Mouse (Mus musculus): ENCODE measurements around the gene Myo10.

Gene Myo10

GRCm38 (mm10) chr15:25828464-25828863 lies 206.1 kb downstream of the Myo10 start:
- intact Hi-C loops (cut with DNase I): no loop called here

DNA sequence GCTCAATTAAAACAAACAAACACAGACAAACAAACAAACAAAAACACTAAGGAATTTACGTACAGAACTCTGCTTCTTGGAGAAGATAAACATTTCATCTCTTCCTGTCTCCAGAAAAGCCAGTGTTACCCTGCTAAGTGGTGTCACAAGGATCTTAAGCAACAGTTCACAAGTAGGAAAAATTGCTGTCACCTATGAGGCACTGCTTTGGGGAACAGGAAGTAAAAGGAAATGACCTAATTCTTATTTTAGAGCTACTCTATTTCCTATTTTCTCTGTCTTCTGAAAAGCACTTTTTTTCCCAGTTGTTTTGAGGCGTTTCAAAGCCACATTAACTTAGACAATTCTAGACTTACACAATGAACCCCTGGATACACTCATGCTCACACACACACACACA lies 208.1 kb downstream of the Myo10 start:
- intact Hi-C loops (cut with DNase I): no loop called here

DNA sequence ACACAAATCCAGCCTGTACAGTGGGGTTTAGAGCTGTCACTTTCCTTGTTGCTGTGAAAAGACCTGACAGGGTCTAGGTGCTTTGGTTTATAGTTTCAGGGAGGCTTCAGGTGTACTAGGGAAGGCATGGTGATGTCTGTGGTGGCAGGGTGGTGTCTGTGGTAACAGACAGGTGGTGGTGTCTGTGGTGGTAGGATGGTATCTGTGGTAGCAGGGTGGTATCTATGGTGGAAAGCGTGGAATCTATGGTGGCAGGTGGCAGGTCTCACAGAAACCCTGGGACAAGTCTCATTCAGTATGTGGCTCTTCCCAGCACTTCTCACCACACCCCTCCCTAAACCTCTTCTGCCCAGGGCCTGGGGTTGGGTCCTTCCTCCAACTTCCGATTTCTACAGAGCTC lies 212.0 kb downstream of the Myo10 start:
- intact Hi-C loops (cut with DNase I): no loop called here

DNA sequence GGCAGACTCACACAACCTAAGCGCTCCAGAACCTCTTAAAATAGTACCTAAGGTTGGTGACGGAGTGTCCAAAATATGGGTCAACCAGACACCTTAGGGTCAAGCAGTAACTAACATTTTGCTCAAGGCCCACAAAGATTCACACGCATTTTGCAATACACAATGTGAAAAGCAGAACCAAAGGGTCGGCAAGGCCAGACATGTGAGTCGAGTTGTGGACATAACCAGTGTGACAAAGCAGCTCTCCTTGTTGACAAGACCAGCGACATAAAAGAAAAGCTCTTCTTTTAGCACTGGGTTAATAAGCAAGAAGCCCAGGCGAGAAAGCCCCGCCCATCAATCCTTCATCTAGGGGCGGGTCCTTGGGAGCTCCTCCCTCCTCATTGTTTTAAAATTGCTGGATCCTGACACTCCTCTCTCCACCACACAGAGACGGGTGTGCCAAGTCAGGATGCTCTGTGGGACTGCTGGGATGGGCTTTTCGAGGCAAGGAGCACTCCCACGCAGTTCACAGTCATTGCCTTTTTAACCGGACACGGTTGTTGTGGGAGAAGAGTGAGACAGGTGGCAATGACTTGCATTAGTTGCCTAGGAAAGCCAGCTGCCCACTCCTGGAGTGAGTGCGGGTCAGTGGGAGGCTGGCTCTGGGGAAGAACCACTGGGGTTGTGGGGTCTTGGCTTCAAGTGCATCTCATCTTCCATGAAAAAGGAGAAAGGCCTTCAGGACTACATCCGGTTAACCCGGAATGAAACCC lies 212.8 kb downstream of the Myo10 start:
- intact Hi-C loops (cut with DNase I): no loop called here

DNA sequence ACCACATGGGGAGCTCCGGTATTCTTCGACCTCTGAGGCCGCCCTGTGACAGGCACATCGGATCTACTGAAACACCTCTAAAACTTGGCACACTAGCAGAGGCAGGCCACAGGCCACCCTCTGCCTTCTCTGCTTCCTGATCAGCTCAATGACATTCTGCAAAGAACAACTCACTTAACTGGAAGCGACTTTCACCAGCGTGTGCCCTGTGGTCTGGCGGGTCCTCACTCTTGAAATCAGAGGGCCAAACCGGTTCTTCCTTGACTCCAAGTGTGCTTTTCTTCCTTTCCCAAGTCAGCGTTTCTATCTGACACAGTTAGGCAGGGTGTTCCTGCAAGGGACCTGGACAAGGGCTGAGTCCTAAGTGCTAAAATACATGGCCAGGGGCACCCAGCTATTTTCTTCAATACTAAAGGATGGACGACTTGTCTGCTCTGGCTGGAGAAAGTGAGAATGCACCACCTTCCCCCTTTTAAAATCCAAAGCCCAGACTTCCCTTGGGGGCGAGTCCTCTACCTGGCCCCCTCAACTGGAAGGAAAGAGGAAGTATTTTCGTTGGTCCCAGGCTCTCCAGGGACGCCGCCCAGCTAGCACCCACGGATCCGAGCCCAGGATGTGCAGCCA lies 220.2 kb downstream of the Myo10 start:
- intact Hi-C loops (cut with DNase I): no loop called here

GRCm38 (mm10) chr15:25843086-25843991 lies 221.0 kb downstream of the Myo10 start, which contains the start of gene Retreg1:
Gene Retreg1 (plus strand): TSS chr15:25843180.
- intact Hi-C loops (cut with DNase I): no loop called here

GRCm38 (mm10) chr15:25844013-25844570 lies 221.8 kb downstream of the Myo10 start:
- intact Hi-C loops (cut with DNase I): no loop called here

DNA sequence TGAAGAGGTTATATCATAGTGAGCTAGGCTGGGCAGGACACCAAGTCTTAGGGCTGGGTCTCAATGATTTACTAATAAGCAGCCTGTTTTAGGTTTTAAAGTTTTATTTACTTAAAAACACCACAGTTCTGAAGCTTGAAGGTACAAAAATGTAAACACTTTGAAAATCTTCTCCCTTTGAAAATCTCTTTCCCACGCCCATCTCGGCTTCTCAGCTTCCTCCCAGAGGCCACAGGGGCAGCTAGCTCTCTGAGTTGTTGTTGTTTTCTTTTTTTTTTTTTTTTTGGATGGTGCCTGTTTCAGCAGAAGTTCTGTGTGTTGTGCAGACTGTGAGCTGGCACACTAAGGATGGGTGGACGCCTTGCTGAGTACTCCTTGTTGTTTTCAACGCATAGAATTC lies 222.4 kb downstream of the Myo10 start:
- intact Hi-C loops (cut with DNase I): no loop called here

DNA sequence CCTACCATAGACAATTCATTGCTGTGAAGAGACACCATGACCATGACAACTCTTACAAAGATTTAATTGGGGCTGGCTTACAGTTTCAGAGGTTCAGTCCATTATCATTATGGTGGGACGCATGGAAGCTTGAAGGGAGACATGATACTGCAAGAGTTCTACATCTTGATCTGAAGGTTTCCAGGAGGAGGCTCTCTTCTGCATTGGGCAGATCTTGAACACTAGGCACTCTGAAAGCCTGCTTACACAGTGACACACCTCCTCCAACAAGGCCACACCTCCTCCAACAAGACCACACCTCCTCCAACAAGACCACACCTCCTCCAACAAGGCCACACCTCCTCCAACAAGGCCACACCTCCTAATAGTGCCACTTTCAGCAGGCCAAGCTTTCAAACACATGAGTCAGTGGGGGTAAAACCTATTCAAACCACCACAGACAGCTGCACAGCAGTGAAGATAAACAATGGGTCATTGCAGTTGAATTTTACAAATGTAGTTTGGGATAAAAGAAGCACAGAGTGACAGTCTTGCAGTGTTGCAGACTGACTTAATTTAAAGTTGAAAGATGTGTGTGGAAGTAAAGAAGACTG lies 225.3 kb downstream of the Myo10 start:
- intact Hi-C loops (cut with DNase I): no loop called here

DNA sequence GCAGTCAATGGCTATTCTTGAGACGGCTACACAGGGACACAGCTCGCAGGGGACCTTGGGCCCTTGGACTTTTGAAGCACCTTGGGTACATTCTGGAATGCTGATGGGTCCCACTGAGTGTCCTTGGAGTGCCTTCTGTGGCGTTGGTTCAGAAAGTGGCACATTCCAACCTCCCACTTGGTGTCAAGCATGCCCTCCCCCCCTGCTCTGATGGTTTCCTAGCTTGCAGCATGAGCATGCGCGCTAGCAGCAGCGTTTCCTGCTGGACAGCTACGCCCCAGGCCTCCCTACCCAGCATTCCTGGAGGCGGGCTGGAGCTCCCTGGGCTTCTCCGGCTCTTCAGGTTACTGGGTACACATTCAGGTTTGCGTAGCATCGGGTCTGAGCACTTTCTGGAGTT lies 228.2 kb downstream of the Myo10 start:
- intact Hi-C loops (cut with DNase I): no loop called here

GRCm38 (mm10) chr15:25854270-25854904 lies 232.1 kb downstream of the Myo10 start:
- intact Hi-C loops (cut with DNase I): no loop called here

DNA sequence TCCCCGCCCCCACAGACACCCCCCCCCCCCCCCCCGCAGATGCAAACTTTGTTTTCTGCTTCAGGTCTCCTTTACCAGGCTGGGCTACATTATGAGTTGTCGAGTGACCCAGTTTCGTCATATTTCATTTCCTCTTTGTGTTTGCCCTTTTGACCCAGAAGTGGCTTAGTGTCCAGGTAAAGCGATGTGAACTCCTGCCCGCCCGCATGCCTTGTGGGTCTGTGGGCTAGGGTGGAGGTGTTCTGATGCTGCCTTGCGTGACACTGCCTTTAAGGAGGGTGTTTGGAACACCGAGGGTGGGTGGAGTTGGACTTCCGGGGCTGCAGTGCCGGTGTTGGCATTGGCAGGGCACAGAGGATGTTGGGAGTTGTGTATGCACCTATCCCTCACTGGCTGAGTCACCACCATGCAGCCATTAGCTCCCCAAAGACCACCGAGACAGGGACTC lies 236.3 kb downstream of the Myo10 start:
- intact Hi-C loops (cut with DNase I): no loop called here

DNA sequence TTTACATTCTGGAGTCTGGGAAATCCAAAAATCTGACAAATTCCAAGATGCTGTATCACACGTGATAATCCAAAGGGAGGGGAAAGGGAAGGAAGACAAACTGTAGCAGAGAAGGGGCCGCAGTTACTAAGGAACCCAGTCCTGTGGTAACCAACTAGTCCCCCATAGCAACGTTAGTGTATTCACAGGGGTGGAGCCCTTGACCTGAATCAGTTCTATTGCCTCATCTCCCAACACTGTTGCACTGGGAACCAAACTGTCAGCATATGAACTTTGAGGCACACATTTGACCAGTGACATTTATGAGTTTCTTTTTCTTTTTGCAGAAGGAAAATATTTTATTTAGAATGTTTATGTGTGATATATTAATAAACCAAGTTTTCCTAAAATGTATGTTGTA lies 237.1 kb downstream of the Myo10 start:
- intact Hi-C loops (cut with DNase I): no loop called here

DNA sequence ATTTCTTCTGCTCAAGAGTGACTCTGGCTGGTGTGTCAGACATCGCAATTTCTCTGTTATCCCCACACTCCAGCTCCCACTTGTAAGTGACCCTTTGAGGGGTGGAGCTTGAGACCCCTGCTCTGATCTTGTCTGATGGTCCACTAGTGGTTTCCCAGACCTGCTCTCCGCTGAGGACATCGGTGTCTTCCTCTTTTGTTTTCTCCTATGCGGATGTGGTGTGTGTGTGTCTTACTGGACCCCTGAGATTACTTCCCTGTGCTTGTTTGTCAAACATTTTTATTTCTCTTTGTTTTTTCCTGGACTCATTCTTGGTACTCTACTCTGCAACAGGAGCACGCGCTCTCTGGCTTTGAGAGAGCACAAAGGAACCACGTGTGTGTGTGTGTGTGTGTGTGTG lies 239.6 kb downstream of the Myo10 start:
- intact Hi-C loops (cut with DNase I): no loop called here
